Mouse (Mus musculus) central nervous system, embryonic 11.5 days (tissue): Measurements from ENCODE around the gene Shroom4. TPM values are rescaled to one million over a fixed set of nuclear protein-coding genes. Genes with fewer than 3 reads are reported as not detected.

Experiments used
- polyA plus RNA-seq: library from polyadenylated mRNA; depleted of rRNA; stranded (reverse); fragments of >200 nt; gene quantifications from 2 replicates; pipeline ENCODE4 v1.2.3, GENCODE M21; 2012; rRNA removed

Shroom4 gene
- polyA plus RNA-seq, result 2.6 and 6.5 TPM in 2 replicates

DNA sequence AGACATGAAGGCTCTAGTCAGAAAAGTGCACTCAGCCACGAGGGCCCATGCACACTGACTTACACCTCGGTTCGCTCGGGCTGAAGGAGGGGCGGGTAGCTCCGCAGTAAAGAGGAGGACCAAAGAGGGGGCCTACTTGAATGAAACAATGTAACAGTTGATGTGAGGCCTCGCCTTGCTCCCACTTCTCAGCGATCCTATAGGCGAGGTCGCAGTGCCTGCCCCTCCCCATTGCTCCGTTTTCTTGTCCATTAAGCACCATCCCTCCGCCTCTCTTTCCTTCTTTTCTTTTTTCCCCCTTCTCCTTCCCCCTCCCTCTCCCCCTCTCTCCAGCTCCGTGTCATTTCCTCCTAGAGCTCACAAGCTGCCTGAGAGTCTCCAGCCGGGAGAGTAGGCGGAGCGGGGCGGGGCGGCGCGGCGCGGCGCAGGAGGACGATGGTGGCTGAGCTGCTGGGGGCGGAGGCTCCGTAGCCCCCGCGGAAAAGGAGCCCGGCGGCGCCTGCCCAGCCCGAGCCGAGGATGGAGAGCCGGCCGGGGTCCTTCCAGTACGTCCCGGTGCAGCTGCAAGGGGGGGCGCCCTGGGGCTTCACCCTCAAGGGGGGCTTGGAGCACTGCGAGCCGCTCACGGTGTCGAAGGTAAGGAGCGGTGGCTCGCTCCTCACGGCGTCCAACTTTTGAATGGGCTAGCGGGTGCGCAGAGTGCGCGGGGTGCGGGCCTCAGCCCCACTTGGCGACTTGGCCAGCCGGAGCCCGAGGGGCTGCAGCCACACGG lies at the start of gene Shroom4:
Gene Shroom4, plus strand, starts transcription at position 229 of the 772 bp plus-strand sequence.

Other genes with a start within 250 kb of the Shroom4 start
- 12.8 and 19.2 TPM in 2 replicates for gene Nudt10, start 226.8 kb upstream of the Shroom4 start, polyA plus RNA-seq
- 0.06 and 0.11 TPM in 2 replicates for gene Bmp15, start 79.1 kb upstream of the Shroom4 start, polyA plus RNA-seq